Mouse (Mus musculus): ENCODE results near the gene Mbl1.
A peak's percentile ranks its signal among the peaks of the same experiment; 100 is the strongest.

The Mbl1 gene

GRCm38 (mm10) chr14:41189496-41189895, 38.2 kb downstream of the Mbl1 start:
- peak; percentile 92 for DNase-seq (ENCODE audit: low read depth, low spot score)

DNA sequence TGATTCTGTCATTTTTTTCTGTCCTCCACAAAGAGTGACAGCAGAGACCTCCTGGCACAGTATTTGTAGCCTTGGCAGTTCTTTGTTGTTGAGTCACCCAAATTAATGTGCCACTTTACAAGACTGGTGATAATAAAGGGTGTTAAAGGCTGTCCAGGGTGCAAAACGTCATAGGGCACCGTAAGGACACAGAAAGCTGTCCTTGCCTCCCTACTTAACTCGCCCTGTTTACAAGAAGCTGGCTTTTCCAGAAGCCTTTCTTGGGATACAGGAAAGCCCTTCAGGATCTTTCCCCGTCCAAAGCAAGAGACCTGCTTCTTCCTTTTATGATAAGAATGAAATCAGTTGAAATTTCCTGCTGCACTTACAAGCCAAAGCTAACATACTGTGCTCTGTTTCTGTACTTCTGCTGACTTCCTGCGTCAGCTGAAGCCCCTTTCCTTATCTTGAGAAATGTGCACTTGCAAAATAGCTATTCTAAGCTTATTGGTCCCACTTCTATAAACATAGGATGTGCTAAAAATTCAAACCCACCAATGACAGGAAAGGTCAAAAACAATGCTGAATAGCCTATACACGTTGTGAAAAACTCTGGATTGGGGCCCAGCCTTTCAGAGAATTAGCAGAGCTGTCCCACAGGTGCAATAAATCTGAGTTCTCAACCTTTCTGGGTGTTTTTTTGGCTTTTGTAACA, 46.9 kb downstream of the Mbl1 start:
- DNase-seq (ENCODE audit: low read depth, low spot score): no peak
